Mouse (Mus musculus): ENCODE measurements around the gene Nipsnap3b. TPM values are rescaled to one million over a fixed set of nuclear protein-coding genes. Genes with fewer than 3 reads are reported as not detected.

Nipsnap3b gene
- polyA plus RNA-seq (2014; fragmentation: Nextera tagmentation; extraction: Ambion mirVana) = 91.6 and 105 TPM in 2 replicates

- H3K4me3 ChIP-seq (ENCODE audit: low read depth, low read length) = peak within 1 kb of the TSS; percentile 85
- H3K36me3 ChIP-seq (ENCODE audit: control insufficient read depth, insufficient read depth, low read length) = peaks cover 15% of the 10 kb centered on the region
- H3K27me3 ChIP-seq (ENCODE audit: control insufficient read depth, insufficient read depth, low read length) = no peaks in the 10 kb centered on the region
- H3K4me2 ChIP-seq = peak within 1 kb of the TSS; percentile 75
- 0 out of 2 replicates have a peak, but pooled peaks cover 2% of the 10 kb centered on the region for H3K4me1 ChIP-seq (ENCODE audit: control insufficient read depth, insufficient read depth, low read length)
- peak; percentile 95 for ATAC-seq (replicated peaks; ENCODE audit: insufficient number of reproducible peaks, low FRiP score, low TSS enrichment)
- H3K9me3 ChIP-seq (replicated peaks; ENCODE audit: control insufficient read depth, low read length) = peaks cover 4% of the 10 kb centered on the region
- peak within 1 kb of the TSS; percentile 84 for H3K9ac ChIP-seq (ENCODE audit: low read depth, low read length)
- under 1% methylated on average over 62 of the region's 63 CpGs for WGBS (ENCODE audit: insufficient replicate concordance)
- H3K27ac ChIP-seq (ENCODE audit: low read depth, low read length) = peak within 1 kb of the TSS; percentile 78; the same call in 1 of the 2 replicates
Measured at GRCm38 (mm10) chr4:53011732-53012361, at the start of gene Nipsnap3b. Gene Nipsnap3b, plus strand, starts transcription at chr4:53011880.

GRCm38 (mm10) chr4:52964247-52964646 lies 47.4 kb upstream of the Nipsnap3b start, which contains the start of gene Olfr270:
Gene Olfr270, plus strand, starts transcription at chr4:52964547.
- Histone ChIP-seq H3K36me3 (ENCODE audit: control insufficient read depth, insufficient read depth, low read length) (no peaks in the 10 kb centered on the region), H3K9ac (ENCODE audit: low read depth, low read length) (no peak within 1 kb of the TSS), H3K9me3 (replicated peaks; ENCODE audit: control insufficient read depth, low read length) (no peaks in the 10 kb centered on the region), H3K27ac (ENCODE audit: low read depth, low read length) (no peak within 1 kb of the TSS), H3K4me3 (ENCODE audit: low read depth, low read length) (no peak within 1 kb of the TSS), H3K4me2 (no peak within 1 kb of the TSS), H3K27me3 (ENCODE audit: control insufficient read depth, insufficient read depth, low read length) (no peaks in the 10 kb centered on the region), H3K4me1 (ENCODE audit: control insufficient read depth, insufficient read depth, low read length) (no peaks in the 10 kb centered on the region)
- ATAC-seq (replicated peaks; ENCODE audit: insufficient number of reproducible peaks, low FRiP score, low TSS enrichment) = no peak

GRCm38 (mm10) chr4:52985216-52985615 lies 26.5 kb upstream of the Nipsnap3b start:
- H3K4me2 ChIP-seq = no peak overlapping the region
- H3K9ac ChIP-seq (ENCODE audit: low read depth, low read length) = no peak overlapping the region
- H3K27ac ChIP-seq (ENCODE audit: low read depth, low read length) = no peak overlapping the region
- no peak overlapping the region for H3K4me3 ChIP-seq (ENCODE audit: low read depth, low read length)
- H3K9me3 ChIP-seq (replicated peaks; ENCODE audit: control insufficient read depth, low read length) = no peaks in the 10 kb centered on the region
- H3K27me3 ChIP-seq (ENCODE audit: control insufficient read depth, insufficient read depth, low read length) = no peaks in the 10 kb centered on the region
- H3K36me3 ChIP-seq (ENCODE audit: control insufficient read depth, insufficient read depth, low read length) = no peaks in the 10 kb centered on the region
- 65% methylated on average over 2 of the region's 2 CpGs for WGBS (ENCODE audit: insufficient replicate concordance)
- no peaks in the 10 kb centered on the region for H3K4me1 ChIP-seq (ENCODE audit: control insufficient read depth, insufficient read depth, low read length)
- ATAC-seq (replicated peaks; ENCODE audit: insufficient number of reproducible peaks, low FRiP score, low TSS enrichment) = no peak

GRCm38 (mm10) chr4:52986266-52986665 lies 25.4 kb upstream of the Nipsnap3b start:
- H3K4me3 ChIP-seq (ENCODE audit: low read depth, low read length) = no peak overlapping the region
- no peak overlapping the region for H3K27ac ChIP-seq (ENCODE audit: low read depth, low read length)
- 74% methylated on average over 2 of the region's 2 CpGs for WGBS (ENCODE audit: insufficient replicate concordance)
- H3K9me3 ChIP-seq (replicated peaks; ENCODE audit: control insufficient read depth, low read length) = no peaks in the 10 kb centered on the region
- H3K36me3 ChIP-seq (ENCODE audit: control insufficient read depth, insufficient read depth, low read length) = no peaks in the 10 kb centered on the region
- ATAC-seq (replicated peaks; ENCODE audit: insufficient number of reproducible peaks, low FRiP score, low TSS enrichment) = no peak
- H3K9ac ChIP-seq (ENCODE audit: low read depth, low read length) = no peak overlapping the region
- no peak overlapping the region for H3K4me2 ChIP-seq
- no peaks in the 10 kb centered on the region for H3K27me3 ChIP-seq (ENCODE audit: control insufficient read depth, insufficient read depth, low read length)
- H3K4me1 ChIP-seq (ENCODE audit: control insufficient read depth, insufficient read depth, low read length) = no peaks in the 10 kb centered on the region

GRCm38 (mm10) chr4:52989248-52989647 lies 22.4 kb upstream of the Nipsnap3b start, which contains the start of gene Nipsnap3a:
Gene Nipsnap3a, plus strand, starts transcription at chr4:52989272.
- no peak within 1 kb of the TSS for H3K27ac ChIP-seq (ENCODE audit: low read depth, low read length)
- H3K27me3 ChIP-seq (ENCODE audit: control insufficient read depth, insufficient read depth, low read length) = no peaks in the 10 kb centered on the region
- H3K4me2 ChIP-seq = peak within 1 kb of the TSS; percentile 45
- no peaks in the 10 kb centered on the region for H3K4me1 ChIP-seq (ENCODE audit: control insufficient read depth, insufficient read depth, low read length)
- peak; percentile 61; the same call in 1 of the 2 replicates for ATAC-seq (replicated peaks; ENCODE audit: insufficient number of reproducible peaks, low FRiP score, low TSS enrichment)
- 31% methylated on average over 12 of the region's 12 CpGs for WGBS (ENCODE audit: insufficient replicate concordance)
- H3K9ac ChIP-seq (ENCODE audit: low read depth, low read length) = 0 out of 2 replicates have a peak within 1 kb of the TSS, but pooled peaks have one; percentile 44
- no peaks in the 10 kb centered on the region for H3K36me3 ChIP-seq (ENCODE audit: control insufficient read depth, insufficient read depth, low read length)
- H3K4me3 ChIP-seq (ENCODE audit: low read depth, low read length) = peak within 1 kb of the TSS; percentile 13; the same call in 1 of the 2 replicates
- no peaks in the 10 kb centered on the region for H3K9me3 ChIP-seq (replicated peaks; ENCODE audit: control insufficient read depth, low read length)

- 92% methylated on average over 6 of the region's 6 CpGs for WGBS (ENCODE audit: insufficient replicate concordance)
- Histone ChIP-seq H3K9ac (ENCODE audit: low read depth, low read length) (no peak overlapping the region), H3K9me3 (replicated peaks; ENCODE audit: control insufficient read depth, low read length) (no peaks in the 10 kb centered on the region), H3K27ac (ENCODE audit: low read depth, low read length) (no peak overlapping the region), H3K4me3 (ENCODE audit: low read depth, low read length) (no peak overlapping the region), H3K4me2 (no peak overlapping the region), H3K36me3 (ENCODE audit: control insufficient read depth, insufficient read depth, low read length) (no peaks in the 10 kb centered on the region), H3K27me3 (ENCODE audit: control insufficient read depth, insufficient read depth, low read length) (no peaks in the 10 kb centered on the region), H3K4me1 (ENCODE audit: control insufficient read depth, insufficient read depth, low read length) (no peaks in the 10 kb centered on the region)
- no peak for ATAC-seq (replicated peaks; ENCODE audit: insufficient number of reproducible peaks, low FRiP score, low TSS enrichment)
Measured at GRCm38 (mm10) chr4:52999449-52999848, 12.2 kb upstream of the Nipsnap3b start.

- H3K9ac ChIP-seq (ENCODE audit: low read depth, low read length) = no peak overlapping the region
- no peak overlapping the region for H3K27ac ChIP-seq (ENCODE audit: low read depth, low read length)
- 46% methylated on average over 8 of the region's 8 CpGs for WGBS (ENCODE audit: insufficient replicate concordance)
- H3K9me3 ChIP-seq (replicated peaks; ENCODE audit: control insufficient read depth, low read length) = no peaks in the 10 kb centered on the region
- ATAC-seq (replicated peaks; ENCODE audit: insufficient number of reproducible peaks, low FRiP score, low TSS enrichment) = no peak
- H3K36me3 ChIP-seq (ENCODE audit: control insufficient read depth, insufficient read depth, low read length) = no peaks in the 10 kb centered on the region
- H3K4me3 ChIP-seq (ENCODE audit: low read depth, low read length) = no peak overlapping the region
- H3K27me3 ChIP-seq (ENCODE audit: control insufficient read depth, insufficient read depth, low read length) = no peaks in the 10 kb centered on the region
- H3K4me2 ChIP-seq = no peak overlapping the region
- no peaks in the 10 kb centered on the region for H3K4me1 ChIP-seq (ENCODE audit: control insufficient read depth, insufficient read depth, low read length)
Measured at GRCm38 (mm10) chr4:53000154-53000553, 11.5 kb upstream of the Nipsnap3b start.

- no peak for ATAC-seq (replicated peaks; ENCODE audit: insufficient number of reproducible peaks, low FRiP score, low TSS enrichment)
- H3K4me3 ChIP-seq (ENCODE audit: low read depth, low read length) = no peak overlapping the region
- H3K27me3 ChIP-seq (ENCODE audit: control insufficient read depth, insufficient read depth, low read length) = no peaks in the 10 kb centered on the region
- H3K4me2 ChIP-seq = no peak overlapping the region
- WGBS (ENCODE audit: insufficient replicate concordance) = 74% methylated on average over 4 of the region's 4 CpGs
- H3K9me3 ChIP-seq (replicated peaks; ENCODE audit: control insufficient read depth, low read length) = no peaks in the 10 kb centered on the region
- H3K27ac ChIP-seq (ENCODE audit: low read depth, low read length) = no peak overlapping the region
- 0 out of 2 replicates have a peak, but pooled peaks cover 2% of the 10 kb centered on the region for H3K4me1 ChIP-seq (ENCODE audit: control insufficient read depth, insufficient read depth, low read length)
- H3K36me3 ChIP-seq (ENCODE audit: control insufficient read depth, insufficient read depth, low read length) = no peaks in the 10 kb centered on the region
- H3K9ac ChIP-seq (ENCODE audit: low read depth, low read length) = no peak overlapping the region
Measured at GRCm38 (mm10) chr4:53009183-53009582, 2.5 kb upstream of the Nipsnap3b start.

GRCm38 (mm10) chr4:53009871-53010270 lies 1.8 kb upstream of the Nipsnap3b start:
- H3K36me3 ChIP-seq (ENCODE audit: control insufficient read depth, insufficient read depth, low read length) = 0 out of 2 replicates have a peak, but pooled peaks cover under 1% of the 10 kb centered on the region
- H3K4me1 ChIP-seq (ENCODE audit: control insufficient read depth, insufficient read depth, low read length) = 0 out of 2 replicates have a peak, but pooled peaks cover 2% of the 10 kb centered on the region
- H3K27ac ChIP-seq (ENCODE audit: low read depth, low read length) = no peak overlapping the region
- H3K4me3 ChIP-seq (ENCODE audit: low read depth, low read length) = no peak overlapping the region
- H3K9me3 ChIP-seq (replicated peaks; ENCODE audit: control insufficient read depth, low read length) = no peaks in the 10 kb centered on the region
- 90% methylated on average over 4 of the region's 4 CpGs for WGBS (ENCODE audit: insufficient replicate concordance)
- H3K27me3 ChIP-seq (ENCODE audit: control insufficient read depth, insufficient read depth, low read length) = no peaks in the 10 kb centered on the region
- H3K9ac ChIP-seq (ENCODE audit: low read depth, low read length) = no peak overlapping the region
- ATAC-seq (replicated peaks; ENCODE audit: insufficient number of reproducible peaks, low FRiP score, low TSS enrichment) = no peak
- no peak overlapping the region for H3K4me2 ChIP-seq
